Mouse (Mus musculus) intestine, embryonic 16.5 days (tissue): ENCODE data around the gene Itgam. TPM values are rescaled to one million over a fixed set of nuclear protein-coding genes. Genes with fewer than 3 reads are reported as not detected.

ENCODE experiments used
- ATAC-seq: fragments of 200-750 bp; cut with Nextera tagmentation; 2 replicates; pipeline ENCODE4 v1.8.0; 2017; ENCODE audit warnings: moderate TSS enrichment, moderate library complexity
- H3K27ac ChIP-seq: fragments of 300-500 bp; sonication (generic); 2 replicates; pipeline ENCODE4 v1.5.1; 2014; ENCODE audit warnings: mild to moderate bottlenecking, low read length
- H3K27me3 ChIP-seq: fragments of 300-500 bp; sonication (generic); replicated peaks from 2 replicates; pipeline ENCODE4 v1.6.1; 2014; ENCODE audit warnings: low read length, control low read depth, mixed read lengths; ENCODE audit not compliant: control insufficient read depth, insufficient read depth
- H3K36me3 ChIP-seq: fragments of 300-500 bp; sonication (generic); 2 replicates; pipeline ENCODE4 v1.6.1; 2014; ENCODE audit warnings: low read length, control low read depth; ENCODE audit not compliant: control insufficient read depth, insufficient read depth
- H3K4me1 ChIP-seq: fragments of 300-500 bp; sonication (generic); 2 replicates; pipeline ENCODE4 v1.6.1; 2014; ENCODE audit warnings: low read length, control low read depth, mixed read lengths; ENCODE audit not compliant: control insufficient read depth, insufficient read depth
- H3K4me2 ChIP-seq: fragments of 300-500 bp; sonication (generic); 2 replicates; pipeline ENCODE4 v1.6.1; 2014; ENCODE audit warnings: low read depth, low read length, control low read depth
- H3K4me3 ChIP-seq: fragments of 300-500 bp; sonication (generic); 2 replicates; pipeline ENCODE4 v1.5.1; 2014; ENCODE audit warnings: mild to moderate bottlenecking, low read length
- H3K9ac ChIP-seq: fragments of 300-500 bp; sonication (generic); 2 replicates; pipeline ENCODE4 v1.6.1; 2014; ENCODE audit warnings: low read depth, low read length
- H3K9me3 ChIP-seq: fragments of 300-500 bp; sonication (generic); 2 replicates; pipeline ENCODE4 v1.6.1; 2016; ENCODE audit warnings: low read length, control low read depth; ENCODE audit not compliant: control insufficient read depth
- WGBS: fragments of 180-500 bp; shearing (Covaris S2); extraction: QIAGEN DNeasy Blood & Tissue Kit; methylation state at CpG from one replicate; pipeline ENCODE4 v1.1.7; 2014; 5-methylcytosine and 5-hydroxymethylcytosine counted together
- polyA plus RNA-seq: library from polyadenylated mRNA; unstranded; fragments of >200 nt; fragmentation: Nextera tagmentation; extraction: Ambion mirVana; gene quantifications from 2 replicates; pipeline ENCODE4 v1.2.1, GENCODE M21; 2015

Itgam gene
- polyA plus RNA-seq, 1 experiment from 2014 or later, result 2.4 TPM

GRCm38 (mm10) chr7:128112131-128112530 lies 49.7 kb downstream of the Itgam start:
- no peaks in the 10 kb centered on the region for H3K27me3 ChIP-seq
- WGBS, result 91% methylated on average over 11 of the region's 11 CpGs
- ATAC-seq, result no peak

GRCm38 (mm10) chr7:128114371-128115105 lies 52.1 kb downstream of the Itgam start:
- Histone ChIP-seq H3K9ac (no peak overlapping the region), H3K4me1 (no peaks in the 10 kb centered on the region)

More at GRCm38 (mm10) chr7:128112131-128112530, 49.7 kb downstream of the Itgam start:
- Histone ChIP-seq H3K4me1 (no peaks in the 10 kb centered on the region), H3K4me3 (no peak overlapping the region), H3K27ac (no peak overlapping the region), H3K9ac (no peak overlapping the region), H3K9me3 (no peaks in the 10 kb centered on the region), H3K36me3 (no peaks in the 10 kb centered on the region), H3K4me2 (no peak overlapping the region)

GRCm38 (mm10) chr7:128115211-128115958 lies 52.9 kb downstream of the Itgam start:
- WGBS, result 73% methylated on average over 5 of the region's 5 CpGs
- Histone ChIP-seq H3K27me3 (no peaks in the 10 kb centered on the region), H3K9ac (no peak overlapping the region), H3K36me3 (no peaks in the 10 kb centered on the region), H3K4me3 (no peak overlapping the region), H3K27ac (no peak overlapping the region), H3K4me2 (no peak overlapping the region), H3K9me3 (no peaks in the 10 kb centered on the region), H3K4me1 (no peaks in the 10 kb centered on the region)
- no peak for ATAC-seq

More at GRCm38 (mm10) chr7:128114371-128115105, 52.1 kb downstream of the Itgam start:
- Histone ChIP-seq H3K4me2 (no peak overlapping the region), H3K36me3 (no peaks in the 10 kb centered on the region), H3K9me3 (no peaks in the 10 kb centered on the region), H3K27me3 (no peaks in the 10 kb centered on the region), H3K4me3 (no peak overlapping the region), H3K27ac (no peak overlapping the region)
- ATAC-seq, result no peak
- WGBS, result 90% methylated on average over 11 of the region's 11 CpGs

GRCm38 (mm10) chr7:128116396-128116795 lies 54.0 kb downstream of the Itgam start:
- H3K27me3 ChIP-seq, result no peaks in the 10 kb centered on the region
- WGBS, result 94% methylated on average over 5 of the region's 5 CpGs

GRCm38 (mm10) chr7:128119726-128120490 lies 57.5 kb downstream of the Itgam start:
- no peak for ATAC-seq
- Histone ChIP-seq H3K4me3 (no peak overlapping the region), H3K9me3 (no peaks in the 10 kb centered on the region), H3K36me3 (no peaks in the 10 kb centered on the region), H3K27me3 (no peaks in the 10 kb centered on the region), H3K9ac (no peak overlapping the region), H3K27ac (no peak overlapping the region), H3K4me2 (no peak overlapping the region), H3K4me1 (no peaks in the 10 kb centered on the region)
- WGBS, result 84% methylated on average over 6 of the region's 6 CpGs

More at GRCm38 (mm10) chr7:128116396-128116795, 54.0 kb downstream of the Itgam start:
- no peak for ATAC-seq
- Histone ChIP-seq H3K27ac (no peak overlapping the region), H3K4me1 (no peaks in the 10 kb centered on the region), H3K9ac (no peak overlapping the region), H3K36me3 (no peaks in the 10 kb centered on the region), H3K4me3 (no peak overlapping the region), H3K9me3 (no peaks in the 10 kb centered on the region), H3K4me2 (no peak overlapping the region)

GRCm38 (mm10) chr7:128128741-128129720 lies 66.6 kb downstream of the Itgam start, which contains the start of gene Itgax:
Gene Itgax (plus strand): TSS chr7:128129547.
- Histone ChIP-seq H3K9ac (no peak within 1 kb of the TSS), H3K4me2 (no peak within 1 kb of the TSS), H3K27ac (no peak within 1 kb of the TSS), H3K27me3 (no peaks in the 10 kb centered on the region), H3K4me3 (no peak within 1 kb of the TSS), H3K9me3 (no peaks in the 10 kb centered on the region), H3K36me3 (no peaks in the 10 kb centered on the region), H3K4me1 (no peaks in the 10 kb centered on the region)
- ATAC-seq, result no peak
- WGBS, result 78% methylated on average over 8 of the region's 8 CpGs

- Histone ChIP-seq H3K27me3 (no peaks in the 10 kb centered on the region), H3K4me2 (no peak overlapping the region), H3K9me3 (no peaks in the 10 kb centered on the region), H3K9ac (no peak overlapping the region), H3K4me1 (no peaks in the 10 kb centered on the region), H3K27ac (no peak overlapping the region), H3K36me3 (no peaks in the 10 kb centered on the region), H3K4me3 (no peak overlapping the region)
- ATAC-seq, result no peak
- 82% methylated on average over 5 of the region's 5 CpGs for WGBS
Measured at GRCm38 (mm10) chr7:128132148-128132547, 69.7 kb downstream of the Itgam start.

- Histone ChIP-seq H3K4me1 (no peaks in the 10 kb centered on the region), H3K4me2 (no peak overlapping the region), H3K4me3 (no peak overlapping the region), H3K9me3 (no peaks in the 10 kb centered on the region), H3K36me3 (no peaks in the 10 kb centered on the region), H3K27me3 (no peaks in the 10 kb centered on the region), H3K9ac (no peak overlapping the region), H3K27ac (no peak overlapping the region)
- no peak for ATAC-seq
- 76% methylated on average over 2 of the region's 2 CpGs for WGBS
Measured at GRCm38 (mm10) chr7:128133596-128133995, 71.2 kb downstream of the Itgam start.
